Mouse (Mus musculus) leukemia stem cell, adult 10-12 weeks (primary cell): Measurements from ENCODE around the gene Bbs5. TPM values are rescaled to one million over a fixed set of nuclear protein-coding genes. Genes with fewer than 3 reads are reported as not detected.

ENCODE experiments used
- polyA plus RNA-seq: library from polyadenylated mRNA; stranded (reverse); fragments of >175 nt; gene quantifications from 2 replicates; pipeline ENCODE4 v1.2.3, GENCODE M21; 2012; ENCODE audit warnings: low replicate concordance

Bbs5 gene
- not detected in 2 replicates for polyA plus RNA-seq

DNA sequence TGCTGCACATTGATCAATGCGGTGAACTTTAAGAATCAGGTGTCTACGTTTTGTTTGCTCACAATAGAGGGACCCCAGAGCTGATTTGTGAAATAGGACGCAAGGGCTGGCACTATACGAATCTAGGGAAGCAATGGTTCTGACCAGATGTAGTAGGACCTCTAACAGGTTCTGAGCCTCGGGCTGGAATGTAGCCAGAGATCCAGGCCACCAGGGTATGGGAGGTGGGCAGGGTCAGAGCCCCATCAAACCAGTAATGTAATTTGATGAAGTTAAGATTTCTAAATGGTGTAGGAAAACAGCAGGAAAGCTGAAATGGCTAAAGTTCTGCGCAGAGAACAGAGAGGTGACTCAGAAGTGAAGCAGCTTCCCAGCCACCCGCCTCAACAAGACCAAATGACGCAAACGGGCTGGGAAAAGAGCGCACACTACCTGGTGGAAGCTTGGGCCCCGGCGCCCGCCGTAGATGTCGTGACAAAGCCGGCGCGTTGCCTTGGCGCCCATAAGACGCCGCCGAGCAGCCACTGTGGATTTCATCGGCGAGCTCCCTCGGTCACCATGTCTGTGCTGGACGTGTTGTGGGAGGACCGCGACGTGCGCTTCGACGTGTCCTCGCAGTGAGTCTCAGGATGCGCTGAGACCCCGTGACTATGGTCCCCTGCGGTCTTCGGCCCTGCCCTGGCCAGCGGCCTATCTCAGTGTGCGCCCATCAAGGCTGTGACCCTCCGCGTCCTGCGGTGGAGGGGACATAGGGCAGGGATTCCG is at the start of gene Bbs5:
Gene Bbs5, plus strand, starts transcription at position 446 of the 765 bp plus-strand sequence.

DNA sequence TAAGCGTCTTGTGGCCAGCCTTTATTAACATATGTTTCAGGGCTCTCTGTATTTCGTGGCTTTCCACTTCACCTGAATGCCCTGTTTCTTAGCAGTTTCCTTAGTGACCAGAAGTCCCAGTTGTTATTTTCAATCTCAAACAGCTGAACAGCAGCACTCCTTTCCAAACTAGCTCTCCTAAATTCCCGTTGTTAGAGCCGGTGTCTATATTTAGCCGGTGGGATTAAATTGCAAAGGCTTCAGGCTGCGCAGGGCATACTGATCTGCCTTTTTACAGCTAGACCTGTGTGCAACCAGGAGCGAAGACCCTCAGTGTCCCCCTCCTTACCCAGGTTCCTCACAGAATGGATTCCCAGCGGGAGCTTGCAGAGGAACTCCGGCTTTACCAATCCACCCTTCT is 22.9 kb downstream of the Bbs5 start, which contains the start of gene Klhl41:
Gene Klhl41, plus strand, starts transcription at position 268 of the 400 bp plus-strand sequence.

DNA sequence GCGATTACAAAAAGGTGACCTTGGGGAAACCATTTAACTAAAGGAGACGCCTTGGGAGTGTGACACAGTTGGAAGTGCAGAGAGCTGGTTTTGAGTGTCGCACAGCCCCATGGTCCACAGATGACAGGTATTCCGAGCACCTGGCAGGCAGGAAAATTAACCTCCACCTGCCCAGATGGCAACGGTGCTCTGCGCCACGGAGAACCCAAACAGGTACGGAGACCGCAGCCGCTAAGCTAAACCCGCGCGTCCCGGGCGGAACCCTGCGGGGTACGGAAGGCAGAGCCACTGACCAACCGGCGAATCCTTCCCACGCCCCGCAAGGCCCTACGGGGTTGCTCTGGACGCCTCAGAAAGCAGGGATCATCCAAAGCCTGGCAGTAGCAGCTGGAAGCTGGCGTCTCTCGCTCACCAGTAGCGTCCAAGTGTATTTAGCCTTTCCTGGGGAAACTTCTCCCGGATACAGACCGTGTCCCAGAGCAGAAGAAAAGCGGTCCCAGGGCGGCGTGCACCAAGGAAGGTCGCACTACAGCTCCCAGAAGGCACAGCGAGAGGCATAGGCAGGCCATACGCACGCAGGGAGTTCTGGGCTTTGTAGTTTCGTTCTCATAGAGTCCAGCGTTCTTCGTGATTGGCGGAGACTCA is 66.1 kb downstream of the Bbs5 start, which contains the start of gene Fastkd1:
Gene Fastkd1, minus strand, starts transcription at position 536 of the 645 bp plus-strand sequence.

Other genes starting within 250 kb of the Bbs5 start
- not detected in 2 replicates for gene Lrp2, start 61.1 kb upstream of the Bbs5 start, polyA plus RNA-seq
- gene Klhl41, start 22.9 kb downstream of the Bbs5 start, polyA plus RNA-seq, result not detected in 2 replicates
- gene Fastkd1, start 66.3 kb downstream of the Bbs5 start, polyA plus RNA-seq, result 0.12 and 0.72 TPM in 2 replicates
- 8.2 and 14.0 TPM in 2 replicates for gene Ppig, start 75.4 kb downstream of the Bbs5 start, polyA plus RNA-seq
- not detected in 2 replicates for gene Ccdc173, start 142.4 kb downstream of the Bbs5 start, polyA plus RNA-seq
- gene Phospho2, start 142.5 kb downstream of the Bbs5 start, polyA plus RNA-seq, result 4.4 and 19.8 TPM in 2 replicates
- 0.16 and 4.1 TPM in 2 replicates for gene Klhl23, start 174.8 kb downstream of the Bbs5 start, polyA plus RNA-seq
- 2.6 and 8.2 TPM in 2 replicates for gene Ssb, start 214.4 kb downstream of the Bbs5 start, polyA plus RNA-seq
- 160 and 164 TPM in 2 replicates for gene Mettl5, start 238.4 kb downstream of the Bbs5 start, polyA plus RNA-seq